Mouse (Mus musculus) thymus, postnatal 14 days (tissue): ENCODE measurements around the gene Arid3a.
A peak's percentile ranks its signal among the peaks of the same experiment; 100 is the strongest.

Experiments used
- DNase-seq: peaks from one replicate; pipeline ENCODE4 v3.0.0; 2021

Gene Arid3a

DNA sequence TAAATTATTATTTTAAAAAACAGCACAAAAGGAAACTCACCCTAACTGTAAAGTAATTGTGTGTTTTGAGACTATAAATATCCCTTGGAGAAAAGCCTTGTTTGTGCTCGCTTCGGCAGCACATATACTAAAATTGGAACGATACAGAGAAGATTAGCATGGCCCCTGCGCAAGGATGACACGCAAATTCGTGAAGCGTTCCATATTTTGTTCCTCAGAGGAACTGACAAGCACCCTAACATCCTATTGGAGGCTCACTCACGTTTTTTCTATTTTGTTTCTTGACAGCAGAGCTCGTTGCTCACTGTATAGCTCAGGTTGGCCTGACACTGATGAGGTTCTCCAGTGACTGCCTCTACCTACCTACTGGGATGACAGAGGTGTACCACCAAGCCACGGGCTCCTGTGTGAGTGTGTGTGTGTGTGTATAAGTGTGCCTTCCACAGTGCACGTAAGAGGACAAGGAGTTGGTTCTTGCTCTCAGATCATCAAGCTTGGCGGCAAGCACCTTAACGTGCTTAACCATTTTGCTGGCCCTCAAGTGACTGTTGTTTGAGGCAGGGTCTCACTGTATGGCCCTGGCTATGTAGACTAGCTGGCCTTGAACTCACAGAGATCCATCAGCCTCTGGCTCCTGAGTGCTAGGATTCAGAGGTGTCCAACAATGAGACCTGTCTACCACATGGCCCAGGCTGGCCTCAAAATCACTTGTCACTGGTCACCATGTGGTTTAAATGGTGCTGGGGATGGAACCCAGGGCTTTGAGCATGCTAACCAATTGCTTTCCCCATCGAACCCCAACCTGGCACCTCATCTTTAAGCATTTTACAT is 17.5 kb upstream of the Arid3a start:
- DNase-seq: peak; percentile 31

DNA sequence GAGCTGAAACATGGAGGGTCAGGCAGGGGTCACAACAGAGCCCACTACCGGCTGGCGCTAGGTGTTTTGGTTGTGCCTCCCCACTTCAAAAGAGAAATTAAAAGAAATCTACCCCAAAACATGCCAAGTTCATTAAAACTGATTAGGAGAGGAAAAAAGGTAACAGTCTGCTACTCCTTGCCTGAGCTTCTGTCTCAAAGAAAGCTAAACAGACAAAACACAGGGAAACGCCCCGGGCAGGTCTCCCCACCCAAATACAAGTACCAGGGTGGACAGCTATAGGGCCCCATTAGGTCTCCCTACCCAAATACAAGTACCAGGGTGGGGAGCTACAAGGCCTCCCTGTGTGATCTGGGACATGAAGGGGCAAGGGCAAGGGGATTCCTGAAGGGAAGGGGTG is 16.3 kb upstream of the Arid3a start, which contains the start of gene Gm26602:
Gene Gm26602 (plus strand): TSS at position 301 of the 400 bp plus-strand sequence.
- no peak for DNase-seq

DNA sequence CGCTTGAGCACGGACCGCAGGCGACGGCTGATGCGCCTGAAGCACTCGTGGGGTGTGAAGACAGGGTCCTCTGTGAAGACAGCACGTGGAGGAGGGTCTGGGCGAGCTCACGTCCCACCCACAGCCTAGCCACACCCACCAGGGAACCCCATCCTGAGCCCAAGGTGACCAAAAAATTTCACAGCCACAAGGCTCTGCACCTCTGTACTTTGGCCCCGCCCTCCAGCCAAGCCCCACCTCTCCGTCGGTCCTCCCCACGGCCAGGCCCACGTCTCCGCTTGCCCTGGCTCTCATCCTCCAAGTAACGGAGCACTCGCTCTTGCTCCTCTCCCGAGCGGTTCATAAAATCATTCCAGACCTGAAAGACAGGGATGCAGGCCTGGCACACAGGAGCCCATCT is 14.4 kb upstream of the Arid3a start:
- DNase-seq: no peak

DNA sequence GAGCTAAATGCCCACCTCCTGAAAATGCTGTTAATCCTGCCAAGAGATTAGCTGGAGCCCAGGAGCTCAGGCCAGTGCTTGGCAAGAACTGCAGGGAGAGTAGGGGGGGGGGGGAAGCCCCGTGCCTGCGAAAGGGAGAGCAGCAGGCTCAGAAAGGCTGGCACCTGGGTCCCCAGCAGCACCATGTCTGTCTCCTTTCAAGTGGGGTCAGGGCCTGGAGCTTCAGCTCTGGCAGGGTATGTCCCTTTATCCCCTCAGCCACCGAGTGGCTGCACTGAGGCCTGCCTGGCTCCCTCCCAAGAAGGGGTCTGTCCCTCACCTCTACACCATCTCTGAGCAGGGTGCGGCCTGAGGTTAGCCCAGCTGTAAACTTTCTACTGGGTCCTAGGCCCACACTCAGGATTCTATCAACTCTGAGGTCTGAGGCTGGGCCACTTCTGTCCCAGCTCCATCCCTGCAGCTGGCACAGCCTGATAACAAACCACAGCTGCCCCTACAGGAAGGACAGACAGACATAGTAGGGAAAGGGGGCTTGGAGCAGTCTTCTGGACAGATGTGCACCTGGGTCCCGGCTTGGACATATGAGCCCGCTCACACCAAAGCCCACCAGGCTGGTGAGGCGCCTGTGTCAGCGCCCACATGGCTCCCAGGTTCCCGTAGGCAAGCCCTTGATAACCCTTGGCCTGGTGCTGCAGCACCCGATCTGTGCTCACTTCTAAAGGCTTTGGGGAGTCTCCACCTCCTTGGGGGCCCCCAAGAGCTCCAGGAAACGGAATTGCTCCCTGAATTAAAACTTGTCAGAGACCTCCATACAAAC is 12.5 kb upstream of the Arid3a start:
- DNase-seq: no peak

DNA sequence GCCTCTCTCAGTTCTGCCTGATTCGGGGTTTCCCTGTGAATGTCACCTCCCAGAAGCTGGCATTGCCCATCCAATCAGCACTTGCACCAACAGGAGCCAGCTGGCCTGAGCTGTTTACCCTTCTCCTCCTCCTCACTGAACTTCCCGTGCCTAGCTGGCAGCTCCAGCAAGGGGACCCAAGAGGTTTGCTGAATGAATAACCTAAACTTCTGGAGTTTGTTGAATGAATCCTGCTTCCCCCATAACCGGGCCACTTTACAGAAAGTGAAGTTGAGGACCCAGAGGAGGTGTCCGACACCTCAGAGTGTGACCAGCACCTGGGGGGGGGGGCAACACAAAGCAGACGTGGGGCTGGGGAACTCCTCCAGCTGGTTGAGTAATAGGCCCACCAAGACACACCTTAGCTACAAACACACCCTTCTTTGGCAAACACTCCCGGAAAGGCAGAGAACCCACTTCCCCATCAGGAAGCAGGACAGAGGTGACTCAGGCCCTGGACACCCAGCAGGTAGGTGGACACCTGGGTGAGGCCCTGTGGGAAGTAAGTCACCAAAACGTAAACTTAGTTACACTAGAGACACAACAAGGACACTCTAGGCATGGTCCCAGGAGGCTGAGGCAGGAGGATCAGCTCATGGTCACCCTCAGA is 11.8 kb upstream of the Arid3a start:
- DNase-seq: no peak

DNA sequence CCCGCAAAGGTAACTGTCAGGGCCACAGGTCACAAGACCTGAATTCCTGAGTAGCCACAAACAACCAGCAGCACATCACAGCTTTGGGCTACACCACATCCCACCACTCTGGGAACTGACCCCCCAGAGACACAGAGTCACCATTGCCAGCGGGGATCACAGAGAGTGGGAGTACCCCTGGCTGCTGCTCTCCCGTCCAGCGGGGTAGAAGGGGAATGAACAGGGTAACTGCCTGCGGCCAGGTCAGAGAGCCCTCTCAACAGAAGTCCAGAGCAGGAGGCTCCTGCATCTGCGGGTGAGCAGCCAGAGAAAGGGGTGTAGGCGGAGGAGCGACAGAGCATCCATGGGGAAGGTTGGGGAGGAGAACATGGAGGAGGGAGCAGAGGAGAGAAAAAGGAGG is 10.8 kb upstream of the Arid3a start:
- DNase-seq: no peak

DNA sequence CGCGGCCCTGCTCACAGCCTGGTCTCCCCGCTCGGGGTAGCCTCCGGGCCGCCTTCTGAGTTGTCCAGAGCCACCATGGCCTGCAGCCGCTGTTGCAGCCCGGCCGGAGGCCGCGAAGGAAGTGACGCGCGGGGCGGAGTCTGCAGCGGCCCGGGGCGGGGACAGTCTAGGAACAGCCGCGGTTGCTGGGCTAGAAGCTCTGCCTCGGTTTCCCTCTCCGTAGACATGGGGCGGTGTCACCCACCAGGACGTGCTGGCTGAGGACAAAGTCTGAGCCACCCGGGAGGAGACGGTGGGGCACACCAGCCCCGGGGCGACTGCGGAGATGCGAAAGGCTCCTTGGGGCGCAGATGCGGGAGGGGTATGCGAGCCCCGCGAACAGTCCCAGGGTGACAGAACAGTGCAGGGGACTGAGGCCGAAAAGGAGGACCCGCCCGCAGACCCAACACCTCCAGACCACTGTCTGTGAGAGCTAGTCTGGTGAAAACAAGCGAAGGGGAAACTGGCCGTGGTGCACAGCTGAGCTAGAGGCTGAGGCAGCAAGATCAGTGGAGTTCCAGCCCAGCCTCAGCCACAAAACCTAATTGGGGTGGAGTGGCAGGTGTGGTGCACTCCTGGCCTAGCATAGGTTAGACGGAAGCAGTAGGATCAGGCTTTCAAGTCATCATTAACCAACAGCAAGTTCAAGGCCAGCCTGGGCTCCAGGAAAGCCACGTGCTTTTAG is 9.9 kb upstream of the Arid3a start, which contains the start of gene Kiss1r:
Gene Kiss1r (plus strand): TSS at position 164 of the 724 bp plus-strand sequence.
- peak; percentile 91 for DNase-seq

DNA sequence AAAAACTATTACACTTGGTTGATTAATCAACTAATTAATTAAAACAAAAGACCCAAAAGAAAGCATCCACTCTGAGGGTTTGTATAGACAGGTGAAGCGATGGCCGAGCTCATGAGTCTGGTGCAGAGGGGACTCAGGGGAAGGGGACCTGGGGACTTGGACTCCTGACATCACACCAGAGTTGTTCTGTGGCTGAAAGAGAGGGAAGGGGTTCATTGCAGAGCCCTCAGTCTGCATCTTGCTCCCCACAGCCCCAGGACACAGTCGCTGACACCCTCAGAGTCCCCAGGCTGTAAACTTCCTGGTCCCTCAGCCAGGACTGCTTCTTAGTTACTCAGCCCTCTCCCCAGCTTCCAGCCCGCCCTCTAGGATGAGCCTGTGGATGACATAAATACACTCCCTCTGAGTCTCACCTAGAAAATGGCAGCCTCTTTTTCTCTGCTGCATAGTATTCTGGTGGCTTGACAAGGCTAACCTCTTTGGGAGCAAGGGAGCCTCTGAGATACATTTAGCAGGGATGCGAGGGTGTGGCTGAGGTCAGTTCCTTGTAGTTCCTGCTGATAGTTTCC is 9.2 kb upstream of the Arid3a start:
- DNase-seq: no peak

DNA sequence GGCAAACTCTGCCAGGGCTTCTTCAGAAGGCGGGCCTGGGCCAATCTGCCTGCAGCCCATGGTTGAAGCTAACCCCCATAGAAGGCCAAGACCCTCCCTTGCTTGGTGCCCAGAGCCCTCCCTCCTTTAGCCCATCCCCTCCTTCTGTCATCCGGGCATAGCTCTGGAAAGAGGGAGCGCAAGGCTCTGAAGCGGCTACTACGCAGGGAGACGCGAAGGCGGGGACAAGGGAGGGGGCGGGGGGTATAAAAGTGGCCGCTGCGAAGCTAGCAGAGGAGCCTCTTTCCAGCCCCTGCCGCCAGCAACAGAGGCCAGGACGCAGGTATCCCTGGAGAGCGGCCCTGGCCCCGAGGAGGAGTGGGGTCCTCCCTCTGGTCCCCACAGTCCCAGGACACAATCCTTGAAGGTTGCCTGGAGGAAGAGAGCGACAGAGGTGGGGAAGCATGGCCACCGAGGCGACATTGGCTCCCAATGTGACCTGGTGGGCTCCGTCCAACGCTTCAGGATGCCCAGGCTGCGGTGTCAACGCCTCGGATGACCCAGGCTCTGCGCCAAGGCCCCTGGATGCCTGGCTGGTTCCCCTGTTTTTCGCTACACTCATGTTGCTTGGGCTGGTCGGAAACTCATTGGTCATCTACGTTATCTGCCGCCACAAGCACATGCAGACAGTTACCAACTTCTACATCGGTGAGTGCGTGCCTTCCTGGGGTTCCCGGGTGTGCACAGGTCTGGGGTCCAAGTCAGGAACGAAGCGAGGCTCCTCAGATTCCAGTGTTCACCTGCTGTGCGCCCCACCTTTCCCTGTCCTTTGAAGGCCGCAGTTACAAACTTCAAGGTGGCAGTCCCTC is 8.4 kb upstream of the Arid3a start:
- DNase-seq: no peak

DNA sequence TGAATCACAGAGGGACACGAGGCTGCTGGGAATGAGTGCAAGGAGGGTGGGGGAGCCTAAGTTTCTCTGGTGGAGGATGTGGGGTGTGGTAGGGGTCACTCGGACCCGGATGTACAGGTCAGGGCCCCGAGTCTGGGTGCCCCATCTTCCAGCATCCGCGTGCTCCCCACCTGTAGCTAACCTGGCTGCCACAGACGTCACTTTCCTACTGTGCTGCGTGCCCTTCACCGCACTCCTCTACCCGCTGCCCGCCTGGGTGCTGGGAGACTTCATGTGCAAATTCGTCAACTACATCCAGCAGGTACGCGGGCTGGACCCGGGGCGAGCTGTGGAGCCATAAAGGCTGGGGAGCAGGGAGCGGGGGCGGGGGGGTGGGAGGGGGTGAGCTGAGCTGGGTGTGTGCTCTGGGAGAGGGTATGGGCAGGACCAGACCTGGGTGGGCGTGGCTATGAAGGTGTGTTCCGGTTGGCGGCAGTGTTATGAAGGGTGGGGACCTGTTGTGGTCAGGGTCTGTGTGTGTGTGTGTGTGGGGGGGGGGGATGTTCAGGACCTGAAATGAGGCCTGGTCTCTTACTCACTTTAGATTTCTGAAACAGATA is 7.5 kb upstream of the Arid3a start:
- peak; percentile 40 for DNase-seq

DNA sequence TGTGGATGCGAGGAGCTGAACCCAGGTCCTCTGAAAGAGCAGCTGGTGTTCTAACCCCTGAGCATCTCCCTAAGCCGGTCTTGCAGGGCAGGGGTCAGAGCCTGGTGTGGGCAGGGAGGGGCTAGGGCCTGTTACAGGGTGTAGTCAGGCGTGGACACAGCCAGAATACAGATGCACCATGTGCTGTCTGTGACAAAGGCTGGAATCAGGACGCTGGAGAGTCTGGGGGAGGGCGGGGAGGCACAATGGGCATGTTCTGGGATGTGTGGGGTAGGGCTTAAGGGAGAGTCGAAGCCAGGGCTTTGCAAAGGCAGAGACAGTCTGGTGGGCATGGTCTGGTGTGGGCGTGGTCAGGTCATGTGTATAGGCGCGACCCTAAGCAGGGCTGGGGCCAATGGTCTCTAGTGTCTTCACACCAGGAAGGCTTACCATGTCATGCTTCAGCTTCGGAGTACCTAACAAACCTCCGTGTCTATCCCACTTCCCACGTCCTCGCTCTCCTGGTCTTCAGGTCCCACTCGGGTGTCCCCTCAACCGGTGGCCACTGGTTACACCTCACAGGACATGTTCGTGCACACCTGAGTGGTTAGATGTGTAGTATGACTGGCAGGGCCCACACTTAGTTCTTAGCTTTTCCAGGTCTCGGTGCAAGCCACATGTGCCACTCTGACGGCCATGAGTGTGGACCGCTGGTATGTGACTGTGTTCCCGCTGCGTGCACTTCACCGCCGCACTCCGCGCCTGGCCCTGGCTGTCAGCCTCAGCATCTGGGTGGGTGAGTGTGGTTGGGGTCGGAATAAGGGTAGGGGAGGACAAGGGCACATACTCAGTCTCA is 6.6 kb upstream of the Arid3a start:
- DNase-seq: no peak

DNA sequence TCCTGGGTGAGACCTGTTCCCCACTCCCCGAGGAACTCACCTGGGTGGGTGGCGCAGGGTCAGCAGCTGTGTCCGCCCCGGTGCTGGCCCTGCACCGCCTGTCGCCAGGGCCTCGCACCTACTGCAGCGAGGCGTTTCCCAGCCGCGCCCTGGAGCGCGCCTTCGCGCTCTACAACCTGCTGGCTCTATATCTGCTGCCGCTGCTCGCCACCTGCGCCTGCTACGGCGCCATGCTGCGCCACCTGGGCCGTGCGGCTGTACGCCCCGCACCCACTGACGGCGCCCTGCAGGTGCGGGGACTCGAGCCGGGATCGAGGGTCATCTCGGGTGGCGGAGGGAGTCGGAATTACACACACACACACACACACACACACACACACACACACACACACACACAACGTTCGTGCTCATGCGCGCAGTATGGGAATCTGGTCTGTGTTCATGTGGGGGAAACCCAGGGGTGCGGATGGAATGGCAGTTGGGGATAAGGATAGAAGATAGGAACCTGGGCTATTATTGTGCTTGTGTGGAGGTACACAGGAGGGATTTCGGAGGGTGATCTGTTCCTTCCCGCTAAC is 5.8 kb upstream of the Arid3a start, which contains the start of gene R3hdm4:
Gene R3hdm4 (minus strand): TSS at position 251 of the 578 bp plus-strand sequence.
- peak; percentile 47 for DNase-seq

DNA sequence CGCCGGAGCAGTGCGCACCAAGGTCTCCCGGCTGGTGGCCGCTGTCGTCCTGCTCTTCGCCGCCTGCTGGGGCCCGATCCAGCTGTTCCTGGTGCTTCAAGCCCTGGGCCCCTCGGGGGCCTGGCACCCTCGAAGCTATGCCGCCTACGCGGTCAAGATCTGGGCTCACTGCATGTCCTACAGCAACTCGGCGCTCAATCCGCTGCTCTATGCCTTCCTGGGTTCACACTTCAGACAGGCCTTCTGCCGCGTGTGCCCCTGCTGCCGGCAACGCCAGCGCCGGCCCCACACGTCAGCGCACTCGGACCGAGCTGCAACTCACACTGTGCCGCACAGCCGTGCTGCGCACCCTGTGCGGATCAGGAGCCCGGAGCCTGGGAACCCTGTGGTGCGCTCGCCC is 5.3 kb upstream of the Arid3a start:
- no peak for DNase-seq

DNA sequence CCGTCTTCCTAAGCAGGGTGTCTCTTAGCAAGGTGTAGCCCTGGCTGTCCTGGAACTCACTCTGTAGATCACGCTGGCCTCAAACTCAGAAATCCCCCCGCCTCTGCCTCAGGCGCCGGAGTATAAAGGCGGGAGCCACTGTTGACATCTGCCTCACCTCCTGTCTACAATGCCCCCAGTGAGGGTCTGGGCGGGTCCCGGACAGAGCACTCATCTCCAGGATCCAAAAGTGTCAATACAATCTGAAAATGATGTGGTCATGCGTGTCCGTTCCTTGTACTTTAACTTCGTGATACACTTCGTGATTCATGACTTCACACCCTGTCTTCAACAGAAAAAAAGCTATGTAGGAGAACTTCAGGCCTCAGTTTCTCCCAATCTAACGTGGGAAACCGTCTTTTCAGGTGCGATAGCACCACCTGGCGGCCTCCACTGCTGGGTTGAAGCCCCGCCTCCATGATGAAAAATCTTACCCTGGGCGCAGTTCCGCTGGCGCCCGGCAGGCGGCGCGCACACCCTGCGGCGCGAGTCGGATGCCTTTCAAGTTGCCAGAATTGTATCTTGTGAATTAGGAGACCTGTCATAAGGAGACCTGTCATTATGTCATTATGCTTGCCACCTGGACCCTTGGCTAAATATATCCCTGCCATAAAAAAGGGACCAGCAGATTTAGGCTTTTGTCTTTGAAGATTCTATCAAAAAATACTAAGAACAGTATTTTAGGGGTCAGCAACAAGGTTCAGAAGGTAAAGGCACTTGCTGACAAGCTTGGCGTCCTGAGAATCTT is 1.7 kb upstream of the Arid3a start:
- DNase-seq: peak; percentile 94

DNA sequence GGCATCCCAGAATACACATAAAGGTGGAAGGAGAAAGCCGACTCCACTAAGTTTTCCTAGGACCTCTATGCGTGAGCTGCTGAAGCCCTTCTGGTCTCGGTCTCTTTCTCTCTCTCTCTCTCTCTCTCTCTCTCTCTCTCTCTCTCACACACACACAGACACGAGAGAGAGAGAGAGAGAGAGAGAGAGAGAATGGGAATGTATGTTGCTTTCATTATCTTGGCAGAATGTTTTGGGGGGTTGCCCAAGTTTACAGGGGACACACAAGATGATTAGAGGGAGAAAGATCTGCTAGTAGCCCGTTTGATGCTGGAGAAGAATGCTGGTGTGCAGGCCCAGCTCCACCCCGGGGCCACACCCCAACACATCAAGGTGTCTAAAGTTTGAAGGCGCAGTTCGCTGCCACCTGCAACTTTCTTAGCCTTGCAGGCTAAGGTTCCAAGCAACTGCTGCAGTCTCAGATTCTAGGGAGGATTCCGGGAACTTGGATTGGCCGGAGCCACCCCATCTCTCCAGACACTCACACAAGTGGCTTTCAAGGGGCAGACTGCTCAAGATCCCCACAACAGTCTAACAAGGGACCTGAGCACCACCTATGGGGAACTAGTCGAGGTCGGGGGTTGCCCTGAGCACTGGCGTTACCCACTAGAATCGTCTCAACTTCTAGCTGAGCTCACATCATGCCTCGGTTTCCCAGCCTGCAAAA is 905 bp upstream of the Arid3a start:
- peak; percentile 53 for DNase-seq

DNA sequence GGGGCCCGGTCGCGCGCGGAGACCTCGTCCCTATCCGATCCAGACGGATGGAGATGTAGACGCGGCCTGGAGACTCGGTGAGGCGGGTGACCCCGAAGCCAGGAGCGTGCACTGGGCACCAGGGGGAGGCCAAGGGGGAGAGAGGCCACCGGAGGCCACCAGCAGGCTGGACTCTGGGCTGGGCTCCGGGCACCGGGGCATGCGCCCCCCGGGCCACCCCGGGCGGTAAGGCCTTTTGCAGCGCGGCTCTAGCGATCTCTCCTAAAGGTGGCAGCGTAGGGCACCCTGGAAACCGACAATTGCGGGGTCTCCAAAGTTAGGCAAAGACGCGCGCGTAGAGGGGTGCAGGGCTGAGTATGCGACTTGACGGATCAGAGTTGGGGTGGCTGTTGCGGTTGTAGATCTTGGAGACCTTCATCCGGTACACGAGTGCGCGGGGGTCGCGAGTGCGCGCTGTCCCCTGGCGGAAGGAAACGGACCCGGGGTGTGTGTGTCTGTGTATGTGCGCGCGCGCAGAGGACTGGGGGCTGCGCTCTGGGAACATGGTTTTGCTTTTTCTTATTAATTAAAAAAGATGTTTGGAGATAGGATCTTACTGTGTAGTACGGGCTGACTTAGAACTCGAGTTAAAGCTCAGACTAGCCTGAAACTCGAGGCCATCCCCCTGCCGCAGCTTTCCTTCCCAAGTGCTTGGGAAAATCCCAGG is 634 bp downstream of the Arid3a start:
- DNase-seq: peak; percentile 89

DNA sequence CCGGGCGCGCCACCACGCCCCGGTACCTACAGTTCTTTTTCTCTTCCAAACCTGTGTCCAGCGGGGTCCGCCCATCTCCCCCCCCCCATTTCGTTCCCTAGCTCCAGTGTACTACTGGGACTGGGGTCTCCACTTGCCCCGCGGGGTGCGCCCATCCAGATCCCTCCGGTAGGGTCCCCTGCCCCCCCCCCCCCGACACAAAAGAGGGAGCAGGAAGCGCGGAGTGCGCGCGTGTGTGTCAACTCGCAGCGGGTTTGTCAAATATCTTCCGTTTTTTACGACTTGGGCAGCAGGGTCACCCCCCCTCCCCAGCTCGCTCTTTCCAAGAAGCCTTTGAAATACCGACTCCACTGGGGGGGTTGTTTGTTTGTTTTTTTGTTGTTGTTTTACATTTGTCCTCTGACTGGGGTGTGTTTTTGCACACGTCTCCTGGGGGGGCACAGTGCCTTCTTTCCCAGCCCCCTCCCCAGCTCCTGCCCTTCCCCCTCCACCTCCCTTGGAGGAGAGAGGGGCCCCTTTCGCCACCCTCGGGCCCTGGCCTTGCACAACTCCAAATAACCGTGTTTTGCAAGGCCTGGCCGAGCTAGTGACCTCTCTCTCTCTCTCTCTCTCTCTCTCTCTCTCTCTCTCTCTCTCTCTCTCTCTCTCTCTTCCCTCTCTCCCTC is 1.3 kb downstream of the Arid3a start:
- DNase-seq: peak; percentile 54
